Mouse (Mus musculus): ENCODE data around the gene Mak.

The Mak gene

DNA sequence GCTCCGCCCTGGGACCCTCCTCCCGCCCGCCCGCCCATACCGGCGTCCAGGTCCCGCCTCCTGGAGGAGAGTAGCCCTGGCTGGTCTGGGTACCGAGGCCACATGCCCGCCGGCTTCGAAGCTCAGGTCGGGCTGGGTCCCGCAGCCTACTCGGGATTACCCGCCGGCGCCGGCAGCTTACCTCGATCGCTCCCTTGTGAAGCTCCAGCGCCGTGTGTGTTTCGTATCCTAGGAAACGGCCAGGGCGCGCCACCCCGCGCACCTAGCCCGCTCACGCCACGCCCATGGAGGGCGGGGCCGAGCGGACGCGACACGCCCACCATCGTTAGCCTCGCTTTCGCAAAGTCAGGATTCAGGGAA is at the start of gene Mak:
Gene Mak (minus strand): TSS at position 286 of the 360 bp plus-strand sequence.
- DNase-seq, result peak; percentile 52 to 75

- DNase-seq, result no peak
Measured at GRCm38 (mm10) chr13:41129061-41129460, 49.6 kb upstream of the Mak start.

- DNase-seq, result no peak
Measured at GRCm38 (mm10) chr13:41128326-41128725, 48.8 kb upstream of the Mak start.

DNA sequence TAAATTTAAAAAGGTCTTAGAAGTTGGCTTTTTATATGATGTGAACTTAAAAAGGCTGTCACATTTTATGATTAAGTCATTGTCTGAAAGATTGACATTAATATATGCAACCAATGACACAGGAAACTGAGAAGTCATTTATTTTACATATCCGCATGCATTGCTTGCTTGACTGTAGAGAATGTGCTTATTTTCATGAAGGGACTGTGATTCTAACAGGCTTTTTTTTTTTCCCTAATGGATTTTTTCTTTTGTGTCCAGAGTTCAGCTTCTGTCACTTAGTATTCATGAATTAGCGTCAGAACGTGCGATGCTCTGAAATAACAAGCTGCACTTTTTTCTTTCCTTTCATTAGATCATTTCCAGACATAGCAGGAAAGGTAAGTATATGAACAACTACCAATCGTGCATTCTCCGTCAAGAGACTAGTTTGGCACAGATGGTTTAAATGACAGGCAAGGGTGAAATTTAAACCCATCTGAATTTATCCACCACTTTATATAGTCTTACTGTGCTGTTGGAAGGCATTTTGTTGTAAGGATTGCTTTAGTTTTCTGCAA is 44.2 kb upstream of the Mak start:
- DNase-seq, result no peak

DNA sequence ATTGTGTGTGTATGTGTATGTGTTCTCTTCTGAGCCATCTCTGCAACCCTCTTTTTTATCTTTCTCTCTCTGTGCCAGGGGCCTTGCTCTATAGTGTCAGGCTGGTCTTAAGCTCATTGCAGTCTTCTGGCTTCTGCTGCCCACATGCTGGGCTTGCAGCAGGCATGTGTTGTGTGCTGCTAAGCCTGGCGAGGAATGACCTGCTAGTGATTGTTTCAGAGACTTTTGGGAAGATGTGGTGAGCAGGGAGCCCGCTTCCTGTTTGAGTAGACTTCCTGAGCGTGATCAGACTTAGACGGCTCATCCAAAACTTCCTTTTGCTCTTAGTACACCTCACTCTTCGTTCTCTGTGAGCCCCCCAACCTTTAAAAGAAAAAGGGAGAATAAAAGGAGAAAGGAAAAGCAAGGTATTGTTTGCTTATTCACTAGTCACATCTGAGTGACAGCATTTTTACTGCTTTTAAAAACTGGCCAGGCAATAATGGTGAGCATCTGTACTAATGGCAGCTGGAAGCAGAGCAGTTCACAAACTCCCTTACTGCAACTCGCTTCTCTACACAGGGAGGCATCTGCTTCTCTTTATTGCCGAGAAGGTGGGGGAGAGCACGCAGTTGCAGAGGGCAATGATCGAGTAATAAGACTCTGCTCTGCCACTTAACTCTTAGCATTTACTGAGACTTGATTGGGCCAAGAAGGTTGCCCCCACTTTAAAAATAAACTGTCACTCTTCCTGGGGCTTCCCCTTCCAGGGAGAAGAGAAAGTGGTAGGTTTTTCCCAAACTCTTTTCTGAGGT is 39.8 kb upstream of the Mak start:
- DNase-seq, result no peak

GRCm38 (mm10) chr13:41113940-41114339 is 34.4 kb upstream of the Mak start, which contains the start of gene Sycp2l:
Gene Sycp2l, plus strand, starts transcription at chr13:41114307.
- no peak for DNase-seq

- no peak for DNase-seq
Measured at GRCm38 (mm10) chr13:41110935-41111334, 31.4 kb upstream of the Mak start, which contains the start of gene Gcm2. Gene Gcm2, minus strand, starts transcription at chr13:41111035.

DNA sequence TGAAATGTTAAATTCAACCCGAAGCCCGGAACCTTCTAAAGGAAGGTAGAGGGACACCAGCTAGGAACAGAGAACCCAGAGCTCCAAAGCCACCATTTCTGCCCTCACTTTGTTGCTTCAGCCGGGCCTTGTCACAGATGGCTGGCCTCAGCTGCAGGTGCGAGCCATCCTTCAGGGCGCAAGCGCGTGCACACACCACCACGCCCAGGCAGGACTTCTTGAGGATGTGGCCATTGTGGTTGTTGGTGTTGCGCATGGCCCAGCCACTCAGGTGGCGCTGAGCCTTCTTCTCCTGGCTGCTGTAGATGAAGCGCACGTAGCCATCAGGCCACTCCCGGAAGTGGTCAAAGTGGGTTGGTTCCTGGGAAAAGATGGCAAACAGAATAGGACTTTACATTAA is 26.0 kb upstream of the Mak start:
- DNase-seq, result no peak

GRCm38 (mm10) chr13:41103841-41104525 is 24.5 kb upstream of the Mak start:
- no peak for DNase-seq

- DNase-seq, result no peak
Measured at GRCm38 (mm10) chr13:41100031-41100430, 20.5 kb upstream of the Mak start.

DNA sequence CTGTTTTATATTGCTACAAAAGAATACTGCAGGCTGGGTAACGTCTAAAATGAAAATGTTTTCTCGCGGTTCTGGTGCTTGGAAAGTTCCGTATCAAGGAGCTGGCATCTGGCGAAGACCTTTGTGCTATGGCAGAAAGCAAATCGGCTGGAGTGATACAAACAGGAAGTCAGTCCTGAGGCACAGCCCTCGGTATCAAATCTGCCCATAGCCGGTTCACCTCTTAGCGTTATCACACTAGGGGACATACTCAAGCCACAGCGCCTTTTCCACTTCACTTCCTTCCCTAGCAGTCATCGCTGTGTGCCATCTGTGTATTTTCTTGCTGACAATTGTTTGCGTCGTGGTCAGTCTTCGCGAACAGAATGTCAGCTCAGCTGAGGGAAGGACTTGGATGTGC is 18.8 kb upstream of the Mak start:
- no peak for DNase-seq

DNA sequence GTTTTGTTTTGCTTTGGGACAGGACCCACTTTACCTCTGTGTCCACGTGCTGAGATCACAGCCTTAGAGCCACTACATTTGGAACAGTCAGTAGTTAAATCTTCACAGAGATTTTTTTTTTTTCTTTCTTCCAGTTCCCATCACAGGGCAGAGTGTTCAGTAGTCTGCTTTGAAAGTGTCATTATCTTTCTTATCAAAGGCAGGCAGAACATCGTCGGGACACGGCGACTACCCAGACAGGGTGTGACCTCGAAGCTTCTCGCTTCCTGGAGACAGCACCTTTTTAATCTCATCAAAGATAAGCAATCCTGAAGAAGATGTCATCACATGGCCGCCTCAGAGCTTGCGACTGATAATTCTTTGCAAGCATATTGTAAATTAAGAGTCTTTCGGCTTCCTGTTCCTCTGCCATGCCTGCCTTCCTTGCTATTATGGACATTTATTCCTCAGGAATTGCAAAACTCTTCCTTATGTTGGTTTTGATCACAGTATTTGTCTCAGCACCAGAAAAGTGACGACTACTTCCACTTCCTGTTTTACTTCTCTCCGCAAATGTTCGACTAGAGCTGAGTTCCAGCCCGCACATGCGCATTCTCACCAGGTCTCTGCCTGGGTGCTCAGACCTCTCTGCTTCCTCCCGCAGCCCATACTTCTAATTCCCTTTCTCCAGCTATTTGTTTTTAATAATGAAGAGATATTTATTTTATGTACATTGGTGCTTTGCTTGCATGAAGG is 18.0 kb upstream of the Mak start:
- DNase-seq, result no peak

- DNase-seq, result no peak
Measured at GRCm38 (mm10) chr13:41094160-41094559, 14.7 kb upstream of the Mak start.

DNA sequence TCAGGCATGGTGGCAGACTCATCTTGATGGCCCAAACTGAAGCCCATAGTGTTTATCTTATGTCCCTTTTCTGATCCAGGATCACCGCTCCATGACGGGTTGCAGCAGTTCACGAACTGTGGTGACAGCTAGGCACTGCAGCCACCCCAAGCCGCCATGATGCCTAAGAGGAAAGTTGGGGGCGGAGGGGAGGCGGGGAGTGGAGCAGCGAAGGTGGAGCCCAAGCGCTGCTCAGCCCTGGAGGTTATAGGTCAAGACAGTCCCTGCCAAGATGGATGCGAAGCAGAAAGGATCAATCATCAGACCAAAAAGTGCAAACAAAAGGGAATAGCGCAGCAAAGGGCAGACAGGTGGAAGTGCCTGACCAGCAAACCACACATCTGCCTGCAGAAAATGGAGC is 11.8 kb upstream of the Mak start:
- DNase-seq, result no peak

DNA sequence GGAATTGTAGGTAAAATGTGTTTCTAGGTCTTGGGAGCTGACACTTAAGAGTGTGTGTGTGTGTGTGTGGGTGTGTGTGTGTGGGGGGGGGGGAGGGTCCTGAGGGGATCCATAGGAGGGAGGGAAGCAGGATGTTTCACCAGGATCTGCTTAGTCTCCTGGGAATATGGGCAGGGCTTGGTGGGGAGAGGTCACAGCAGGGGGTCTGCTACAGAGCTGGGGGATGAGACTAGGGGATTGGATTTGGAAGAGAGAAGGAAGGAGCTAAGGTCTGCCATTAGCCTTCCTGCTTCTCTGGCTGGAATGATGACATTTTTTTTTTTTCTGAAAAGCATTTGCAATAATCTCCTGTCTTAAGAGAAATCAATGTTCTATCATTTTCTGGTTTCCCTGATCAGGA is 9.2 kb upstream of the Mak start:
- no peak for DNase-seq

DNA sequence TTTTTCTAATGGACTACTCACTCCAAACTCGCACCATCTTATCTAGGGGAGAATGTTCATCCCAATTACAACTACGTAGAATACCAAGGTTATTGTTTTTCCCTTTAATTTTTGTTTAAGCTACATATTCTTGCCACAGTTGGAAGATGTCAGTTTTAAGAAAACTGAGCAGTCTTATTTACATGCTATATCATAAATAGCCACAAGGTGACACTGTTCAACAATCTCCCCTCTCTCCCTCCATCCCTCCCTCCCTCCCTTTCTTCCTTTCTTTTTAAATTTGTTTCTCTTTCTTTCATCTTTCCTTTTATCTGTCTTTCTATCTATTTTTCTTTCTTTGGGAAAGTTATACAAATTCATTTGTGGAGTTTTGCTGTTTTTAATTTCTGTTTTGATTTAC is 5.6 kb upstream of the Mak start:
- no peak for DNase-seq

DNA sequence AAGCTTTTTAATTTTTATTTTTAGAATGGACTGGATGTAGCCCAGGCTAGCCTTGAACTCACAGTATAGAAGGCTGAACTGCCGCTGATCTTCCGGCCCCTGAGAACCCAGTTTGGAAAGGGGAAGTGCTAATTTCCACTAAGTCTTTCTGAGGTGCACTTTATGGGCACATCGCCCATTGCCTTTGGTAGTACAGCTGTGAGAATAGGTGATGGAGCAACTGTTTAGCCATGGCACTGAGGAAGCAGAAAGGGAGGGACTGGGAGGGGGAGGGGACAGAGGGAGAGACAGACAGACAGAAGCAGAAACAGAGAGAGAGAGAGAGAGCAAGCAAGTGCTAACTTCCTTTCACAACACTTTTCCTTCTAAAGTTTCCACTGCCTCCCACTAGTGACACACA is 5.0 kb upstream of the Mak start:
- DNase-seq, result no peak

GRCm38 (mm10) chr13:41080700-41081099 is 1.2 kb upstream of the Mak start:
- no peak for DNase-seq

GRCm38 (mm10) chr13:41079859-41080258 is 353 bp upstream of the Mak start:
- DNase-seq, result no peak

DNA sequence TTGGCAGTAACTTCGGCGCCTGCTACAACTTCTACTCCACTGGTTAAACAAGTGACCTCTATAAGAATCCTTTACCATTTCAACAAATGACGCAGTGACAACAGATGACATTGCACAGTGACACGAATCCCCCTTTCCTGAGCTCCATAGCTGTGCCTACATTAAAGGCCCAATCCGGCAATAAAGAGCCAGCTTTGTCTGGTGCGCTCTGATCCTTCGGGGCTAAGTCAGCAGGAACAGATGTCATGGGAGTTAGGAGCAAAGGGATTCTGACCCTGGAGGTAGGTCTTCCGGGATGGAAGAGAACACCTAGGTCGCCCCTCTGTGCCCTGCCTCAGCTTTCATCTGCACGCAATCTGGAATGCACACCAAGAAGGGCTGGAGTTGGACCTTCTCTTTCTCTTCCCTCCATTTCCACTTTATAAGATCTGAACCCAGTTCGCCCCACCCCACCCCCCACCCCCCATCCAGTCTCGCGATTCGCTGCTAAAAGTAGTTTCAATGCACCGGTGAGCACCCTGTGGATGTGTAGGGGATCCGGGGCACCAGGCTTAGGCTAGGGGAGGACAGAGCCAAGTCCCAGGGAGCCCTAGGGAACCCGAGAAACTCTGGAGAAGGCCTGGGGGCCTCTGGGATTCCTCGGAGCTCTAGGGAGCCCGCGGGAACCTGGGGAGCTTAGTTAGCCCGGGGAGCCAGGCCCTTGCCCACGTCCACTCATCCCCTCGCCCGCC is 651 bp downstream of the Mak start:
- no peak for DNase-seq

GRCm38 (mm10) chr13:41077921-41078320 is 1.6 kb downstream of the Mak start:
- no peak for DNase-seq

DNA sequence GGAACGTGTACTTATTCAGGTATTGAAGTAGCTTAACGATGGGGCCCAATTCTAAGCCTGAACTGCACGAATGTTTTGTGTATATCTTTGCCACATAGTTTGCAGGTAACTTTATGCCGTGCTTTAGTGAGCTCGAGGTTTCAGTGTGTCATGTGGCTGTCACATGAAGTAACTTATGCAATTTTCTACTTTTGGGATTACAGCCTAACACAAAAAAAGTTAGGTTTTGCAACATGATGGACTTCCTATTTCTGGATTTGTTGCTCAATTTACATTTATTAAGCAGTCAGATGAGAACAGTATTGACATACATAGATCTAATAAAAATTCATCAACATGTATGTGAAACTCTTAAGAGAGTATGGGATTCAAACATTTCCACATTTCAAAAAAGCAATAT is 5.7 kb downstream of the Mak start:
- DNase-seq, result no peak

DNA sequence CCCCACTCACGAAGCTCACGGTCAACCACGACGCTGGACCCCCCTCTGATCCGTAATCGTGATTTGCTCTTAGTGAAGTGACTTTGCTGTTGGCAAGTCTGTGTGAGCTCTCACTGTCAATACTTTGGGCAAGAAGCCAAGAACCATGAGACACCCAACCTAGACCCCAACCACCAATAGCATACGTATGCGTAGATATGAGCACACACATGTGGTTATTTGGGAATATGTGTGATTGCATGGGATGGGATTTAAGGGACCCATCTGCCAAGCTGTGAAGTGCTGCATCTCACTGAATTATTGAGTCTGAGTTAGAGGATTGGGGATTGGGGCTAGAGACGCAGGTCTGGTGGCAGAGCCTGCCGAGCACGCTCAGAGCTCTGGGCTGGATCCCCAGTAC is 7.9 kb downstream of the Mak start:
- no peak for DNase-seq

Measured in cerebellum, postnatal 25 days (tissue).